Mouse (Mus musculus) CH12.LX (cell line): ENCODE results near the gene Edaradd. TPM values are rescaled to one million over a fixed set of nuclear protein-coding genes. Genes with fewer than 3 reads are reported as not detected.

Source experiments
- DNase-seq: peaks from one replicate; pipeline ENCODE4 v3.0.0-alpha.2; 2013; ENCODE audit errors: extremely low read depth
- H3K27ac ChIP-seq: 2 replicates; pipeline ENCODE4 v1.5.1; 2012; ENCODE audit warnings: low read depth, mild to moderate bottlenecking, control low read depth, moderate library complexity; ENCODE audit not compliant: insufficient read depth
- H3K27me3 ChIP-seq: replicated peaks from 2 replicates; pipeline ENCODE3; 2012; ENCODE audit warnings: inconsistent platforms
- H3K36me3 ChIP-seq, 2 experiments: replicated peaks in 1 of 2; 2 replicates each; pipeline versions ENCODE3 to v1.6.1; 2012; ENCODE audit warnings: inconsistent platforms in 1 of 2, low read length in 1 of 2, mild to moderate bottlenecking in 1 of 2, mixed read lengths in 1 of 2, moderate library complexity in 1 of 2; ENCODE audit not compliant: control insufficient read depth in 1 of 2, insufficient read depth in 1 of 2
- H3K4me1 ChIP-seq, 2 experiments: 2 replicates each; pipeline ENCODE4 v1.6.1; 2012; ENCODE audit warnings: inconsistent platforms in 1 of 2, moderate library complexity in 1 of 2; ENCODE audit not compliant: insufficient read depth in 2 of 2, control insufficient read depth in 1 of 2
- H3K4me2 ChIP-seq: 2 replicates; pipeline ENCODE4 v1.6.1; 2012; ENCODE audit warnings: low read depth, mild to moderate bottlenecking, control low read depth; ENCODE audit not compliant: poor library complexity, insufficient read depth, severe bottlenecking
- H3K4me3 ChIP-seq, 3 experiments: fragments of 150-350 bp in 1 of 3; sonication (generic) in 1 of 3; replicated peaks in 1 of 3; 2 replicates each; pipeline versions ENCODE3 to v1.5.1; 2011 to 2012; ENCODE audit warnings: low read depth in 2 of 3, low read length in 2 of 3, mild to moderate bottlenecking in 2 of 3, moderate library complexity in 2 of 3, control low read depth in 1 of 3, improper control_type of control experiment in 1 of 3, inconsistent platforms in 1 of 3, mixed read lengths in 1 of 3; ENCODE audit not compliant: poor library complexity in 1 of 3
- H3K79me2 ChIP-seq: replicated peaks from 2 replicates; pipeline ENCODE4 v1.6.1; 2012; ENCODE audit warnings: mild to moderate bottlenecking, moderate library complexity; ENCODE audit not compliant: control insufficient read depth, poor library complexity, insufficient read depth, severe bottlenecking; ENCODE audit errors: extremely low read depth
- H3K9ac ChIP-seq: 2 replicates; pipeline ENCODE4 v1.6.1; 2012; ENCODE audit warnings: low read depth, mild to moderate bottlenecking, control low read depth, moderate library complexity; ENCODE audit not compliant: insufficient read depth
- H3K9me3 ChIP-seq: replicated peaks from 2 replicates; pipeline ENCODE3; 2012; ENCODE audit warnings: low read length, inconsistent platforms, mixed read lengths
- CHD1 ChIP-seq: IDR thresholded peaks from 2 replicates; pipeline ENCODE4 v1.6.1; 2012; ENCODE audit warnings: low read depth, low read length, improper control_type of control experiment, inconsistent platforms
- CHD2 ChIP-seq: IDR thresholded peaks from 2 replicates; pipeline ENCODE4 v1.6.1; 2011; ENCODE audit warnings: low read length, improper control_type of control experiment
- CTCF ChIP-seq, 2 experiments: IDR thresholded peaks in 1 of 2; conservative IDR thresholded peaks in 1 of 2; 2 replicates each; pipeline ENCODE4 v1.5.1; 2011 to 2012; ENCODE audit warnings: low read depth in 2 of 2, low read length in 2 of 2, improper control_type of control experiment in 1 of 2, inconsistent platforms in 1 of 2, mild to moderate bottlenecking in 1 of 2, moderate library complexity in 1 of 2
- E2F4 ChIP-seq: IDR thresholded peaks from 2 replicates; pipeline ENCODE4 v1.6.1; 2011; ENCODE audit warnings: low read depth, low read length, improper control_type of control experiment; ENCODE audit not compliant: insufficient replicate concordance
- ELF1 ChIP-seq: IDR thresholded peaks from 2 replicates; pipeline ENCODE4 v1.6.1; 2014; ENCODE audit warnings: low read depth, mild to moderate bottlenecking, inconsistent platforms, low read length, improper control_type of control experiment
- EP300 ChIP-seq: IDR thresholded peaks from 2 replicates; pipeline ENCODE4 v1.6.1; 2011; ENCODE audit warnings: low read length, improper control_type of control experiment
- IRF4 ChIP-seq: IDR thresholded peaks from 2 replicates; pipeline ENCODE4 v1.6.1; 2014; ENCODE audit warnings: low read depth, mild to moderate bottlenecking, inconsistent platforms, low read length, improper control_type of control experiment
- JUN ChIP-seq: IDR thresholded peaks from 2 replicates; pipeline ENCODE4 v1.6.1; 2011; ENCODE audit warnings: low read depth, mild to moderate bottlenecking, low read length, improper control_type of control experiment, moderate library complexity; ENCODE audit not compliant: insufficient read depth
- KAT2A ChIP-seq: IDR thresholded peaks from 2 replicates; pipeline ENCODE4 v1.6.1; 2012; ENCODE audit warnings: low read length, improper control_type of control experiment, inconsistent platforms; ENCODE audit not compliant: insufficient replicate concordance
- MAFK ChIP-seq: IDR thresholded peaks from 2 replicates; pipeline ENCODE4 v1.6.1; 2011; ENCODE audit warnings: low read length, improper control_type of control experiment; ENCODE audit not compliant: insufficient replicate concordance
- MAX ChIP-seq: IDR thresholded peaks from 2 replicates; pipeline ENCODE4 v1.6.1; 2011; ENCODE audit warnings: low read length, improper control_type of control experiment
- MXI1 ChIP-seq: IDR thresholded peaks from 2 replicates; pipeline ENCODE4 v1.6.1; 2011; ENCODE audit warnings: mild to moderate bottlenecking, low read depth, low read length, improper control_type of control experiment
- NELFE ChIP-seq: IDR thresholded peaks from 2 replicates; pipeline ENCODE4 v1.6.1; 2011; ENCODE audit warnings: low read depth, low read length, improper control_type of control experiment
- NRF1 ChIP-seq: IDR thresholded peaks from 2 replicates; pipeline ENCODE4 v1.6.1; 2014; ENCODE audit warnings: low read depth, mild to moderate bottlenecking, inconsistent platforms, low read length, improper control_type of control experiment, moderate library complexity
- PAX5 ChIP-seq: IDR thresholded peaks from 2 replicates; pipeline ENCODE4 v1.6.1; 2012; ENCODE audit warnings: low read length, inconsistent platforms, mixed read lengths
- POLR2AphosphoS2 ChIP-seq: IDR thresholded peaks from 2 replicates; pipeline ENCODE4 v1.6.1; 2011; ENCODE audit warnings: low read depth, low read length, improper control_type of control experiment
- RAD21 ChIP-seq: IDR thresholded peaks from 2 replicates; pipeline ENCODE4 v1.6.1; 2011; ENCODE audit warnings: low read depth, mild to moderate bottlenecking, low read length, improper control_type of control experiment, moderate library complexity
- RCOR1 ChIP-seq: conservative IDR thresholded peaks from 2 replicates; pipeline ENCODE4 v1.6.1; 2012; ENCODE audit warnings: low read depth, mild to moderate bottlenecking, inconsistent platforms, low read length, improper control_type of control experiment
- SIN3A ChIP-seq: IDR thresholded peaks from 2 replicates; pipeline ENCODE4 v1.6.1; 2012; ENCODE audit warnings: low read length, improper control_type of control experiment, inconsistent platforms
- SMC3 ChIP-seq: IDR thresholded peaks from 2 replicates; pipeline ENCODE4 v1.6.1; 2011; ENCODE audit warnings: low read depth, low read length, improper control_type of control experiment
- TCF12 ChIP-seq: IDR thresholded peaks from 2 replicates; pipeline ENCODE4 v1.6.1; 2014; ENCODE audit warnings: low read depth, mild to moderate bottlenecking, inconsistent platforms, low read length, improper control_type of control experiment
- UBTF ChIP-seq: IDR thresholded peaks from 2 replicates; pipeline ENCODE4 v1.6.1; 2012; ENCODE audit warnings: low read depth, mild to moderate bottlenecking, inconsistent platforms, low read length, improper control_type of control experiment, moderate library complexity
- USF1 ChIP-seq: IDR thresholded peaks from 2 replicates; pipeline ENCODE4 v1.6.1; 2014; ENCODE audit warnings: low read depth, mild to moderate bottlenecking, inconsistent platforms, low read length, improper control_type of control experiment
- USF2 ChIP-seq: conservative IDR thresholded peaks from 2 replicates; pipeline ENCODE4 v1.6.1; 2011; ENCODE audit warnings: low read depth, low read length, improper control_type of control experiment
- ZKSCAN1 ChIP-seq: IDR thresholded peaks from 2 replicates; pipeline ENCODE4 v1.6.1; 2012; ENCODE audit warnings: low read depth, inconsistent platforms, low read length, improper control_type of control experiment, borderline replicate concordance
- ZNF384 ChIP-seq: IDR thresholded peaks from 2 replicates; pipeline ENCODE4 v1.6.1; 2012; ENCODE audit warnings: low read depth, low read length, improper control_type of control experiment, inconsistent platforms
- dilution Hi-C: fragments of 300-500 bp; cut with MboI; formaldehyde crosslinking; loops from 2 replicates; pipeline ENCODE4 v1.14.3; 2020; ENCODE audit warnings: low sequenced_read_pairs; ENCODE audit not compliant: extremely low pct_unique_long_range_greater_than_20kb, extremely low pct_ligation_motif_present
- in situ Hi-C: fragments of 300-500 bp; cut with MboI; formaldehyde crosslinking; loops from 3 replicates; pipeline ENCODE4 v1.14.3; 2019; ENCODE audit warnings: low sequenced_read_pairs, low pct_ligation_motif_present, low pct_unique_long_range_greater_than_20kb, mixed read lengths
- polyA plus RNA-seq: library from polyadenylated mRNA; unstranded; fragments of >175 nt; gene quantifications from 2 replicates; pipeline ENCODE4 v1.2.1, GENCODE M21; 2012; ENCODE audit warnings: low read depth; ENCODE audit not compliant: insufficient read length
- total RNA-seq, 2 experiments: library from RNA; depleted of rRNA; stranded (reverse); fragments of 300-350 nt in 1 of 2; fragments of >200 nt in 1 of 2; gene quantifications; 2 replicates each; pipeline ENCODE4 v1.2.3; 2012 to 2014

The Edaradd gene
- total and polyA plus RNA-seq, 3 experiments: 0.16 to 0.68 (median 0.24) TPM

DNA sequence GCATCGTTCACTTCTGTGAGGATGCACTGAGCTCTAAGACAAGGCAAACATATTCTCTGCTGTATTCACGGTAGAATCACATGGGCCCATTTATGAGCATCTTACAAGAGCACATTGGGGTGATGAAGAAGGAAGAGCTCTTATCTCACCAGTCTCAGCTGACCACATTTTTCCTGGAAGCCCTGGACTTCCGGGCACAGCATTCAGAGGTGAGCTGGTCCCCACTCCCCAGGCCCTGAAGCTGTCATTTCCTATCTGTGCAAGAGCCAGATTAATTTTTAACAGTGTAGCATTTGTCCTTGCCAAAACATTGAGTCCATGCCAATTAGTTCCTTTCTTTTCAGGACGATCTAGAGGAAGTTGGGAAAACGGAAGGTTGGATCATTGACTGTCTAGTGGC lies 86.4 kb downstream of the Edaradd start:
- no peak for DNase-seq
- Histone ChIP-seq H3K27me3 (no peaks in the 10 kb centered on the region), H3K4me1 (no peaks in the 10 kb centered on the region), H3K79me2 (0 out of 2 replicates have a peak, but pooled peaks cover 2% of the 10 kb centered on the region), H3K27ac (no peak overlapping the region), H3K36me3 (peaks cover 80 to 98% of the 10 kb centered on the region in 2 experiments), H3K4me2 (no peak overlapping the region), H3K4me3 (no peak overlapping the region), H3K9me3 (no peaks in the 10 kb centered on the region), H3K9ac (no peak overlapping the region)
- in situ Hi-C loops (no loop called here), dilution Hi-C loops (no loop called here)
- TF ChIP-seq KAT2A (no peak), USF1 (no peak), CHD2 (no peak), USF2 (no peak), TCF12 (no peak), E2F4 (no peak), ZNF384 (no peak), MAX (no peak), EP300 (no peak), ZKSCAN1 (no peak), RAD21 (no peak), POLR2AphosphoS2 (no peak), PAX5 (no peak), CTCF (conservative IDR thresholded peaks at IDR 0.05 in 1 of 2, IDR thresholded peaks at IDR 0.05 in 1 of 2; ENCODE audit: low read depth in 2 of 2, low read length in 2 of 2) (no peak)

DNA sequence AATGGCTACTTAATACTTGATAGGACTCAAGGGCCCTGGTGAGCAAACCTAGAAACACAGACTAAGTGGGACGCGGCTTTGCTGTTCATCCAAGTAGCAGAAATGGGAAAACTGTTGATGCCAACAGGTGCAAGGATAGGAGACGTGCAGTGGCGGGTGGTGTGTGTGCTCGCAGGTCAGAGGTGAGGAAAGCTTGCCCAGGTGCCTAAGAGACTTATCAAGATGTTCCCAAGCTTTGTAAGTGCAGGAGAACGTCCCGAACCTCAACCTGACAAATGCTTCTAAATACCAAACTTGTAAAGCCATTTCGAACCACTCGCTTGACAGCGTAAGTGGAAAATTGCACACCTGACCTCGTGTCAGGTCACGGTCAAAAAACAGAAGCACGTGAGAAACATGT lies 91.7 kb downstream of the Edaradd start:
- no peak for DNase-seq
- no peak overlapping the region for H3K9ac ChIP-seq
- H3K9me3 ChIP-seq: no peaks in the 10 kb centered on the region
- H3K36me3 ChIP-seq: peaks cover 77 to 97% of the 10 kb centered on the region in 2 experiments
- H3K27me3 ChIP-seq: no peaks in the 10 kb centered on the region
- H3K4me1 ChIP-seq: no peaks in the 10 kb centered on the region
- no peak for TF ChIP-seq NRF1
- TF ChIP-seq MXI1: no peak
- no peak for TF ChIP-seq RCOR1
- no peak for TF ChIP-seq MAFK
- no peak for TF ChIP-seq ELF1
- TF ChIP-seq UBTF: no peak
- no peak for TF ChIP-seq KAT2A
- no peak for TF ChIP-seq NELFE
- no peak for TF ChIP-seq EP300
- no peak for TF ChIP-seq USF2
- TF ChIP-seq SMC3: no peak
- no peak for TF ChIP-seq CTCF (conservative IDR thresholded peaks at IDR 0.05 in 1 of 2, IDR thresholded peaks at IDR 0.05 in 1 of 2; ENCODE audit: low read depth in 2 of 2, low read length in 2 of 2)
- TF ChIP-seq SIN3A: no peak
- no peak for TF ChIP-seq ZNF384
- TF ChIP-seq CHD1: no peak
- no peak for TF ChIP-seq USF1
- no peak for TF ChIP-seq IRF4
- no peak for TF ChIP-seq E2F4
- TF ChIP-seq JUN: no peak
- TF ChIP-seq ZKSCAN1: no peak
- dilution Hi-C loops (no loop called here), in situ Hi-C loops (no loop called here)
- no peak overlapping the region for H3K4me3 ChIP-seq
- no peak overlapping the region for H3K27ac ChIP-seq
- H3K79me2 ChIP-seq: no peaks in the 10 kb centered on the region
- no peak overlapping the region for H3K4me2 ChIP-seq
